8 mouse cellular contexts compared by ENCODE assay signal in the genomic region with DNA sequence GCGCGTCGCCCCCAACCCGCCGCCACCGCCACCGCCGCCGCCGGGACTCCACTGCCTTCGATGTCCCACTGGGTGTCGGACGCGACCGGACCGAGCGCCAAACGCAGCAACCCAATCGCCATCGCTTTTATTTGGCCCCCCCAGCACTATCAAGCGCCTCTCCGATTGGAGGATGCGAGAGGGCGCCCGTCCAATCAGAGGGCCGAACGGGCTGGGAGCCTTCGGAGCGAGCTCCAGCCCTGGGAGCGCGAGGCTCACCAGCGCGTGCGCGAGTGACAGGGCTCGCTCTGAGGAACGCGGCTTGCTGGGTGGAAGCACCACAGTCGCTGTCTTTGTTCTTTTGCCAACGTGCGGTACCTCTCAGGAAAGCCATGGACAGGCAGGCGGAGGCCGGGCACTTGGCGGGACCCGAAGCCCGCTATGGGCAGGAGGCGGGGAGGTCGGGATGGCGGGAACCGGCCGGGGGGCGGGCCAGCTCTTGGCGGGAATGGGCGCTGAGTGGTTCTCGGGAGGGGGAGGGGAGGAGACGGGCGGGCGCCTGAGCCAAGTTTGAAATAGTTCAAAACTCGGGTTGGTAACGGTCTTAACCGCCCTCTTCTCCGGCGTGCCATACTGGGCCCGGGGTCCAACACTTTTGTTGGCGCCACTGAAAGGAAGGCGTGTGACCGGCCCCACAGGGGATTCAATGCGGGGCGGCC. TPM values are rescaled to one million over a fixed set of nuclear protein-coding genes. Genes with fewer than 3 reads are reported as not detected.
DNase-seq lines count a peak whose midpoint lies in the region; ATAC-seq and TF ChIP-seq lines count a peak whose summit lies in the region.

Ezh2 (minus strand) TSS at position 416 of the 698 bp plus-strand sequence.

- TF ChIP-seq CTCF in lung, postnatal 0 days (IDR thresholded peaks at IDR 0.05): 0 out of 2 replicates have a peak, but pooled peaks have one; percentile 15

- H3K36me3 ChIP-seq in hindbrain, embryonic 10.5 days: no peaks in the 10 kb centered on the region
- no peaks in the 10 kb centered on the region for H3K36me3 ChIP-seq in lung, postnatal 0 days (ENCODE audit: insufficient read depth, low read length)

- H3K9ac ChIP-seq in lung, postnatal 0 days (replicated peaks; ENCODE audit: low read depth): peak within 1 kb of the TSS; percentile 90

- TF ChIP-seq EP300 in lung, postnatal 0 days (IDR thresholded peaks at IDR 0.05): no peak

- under 1% methylated on average over 69 of the region's 69 CpGs for WGBS in hindbrain, embryonic 10.5 days
- WGBS in lung, postnatal 0 days: 3% methylated on average over 64 of the region's 69 CpGs

- no peaks in the 10 kb centered on the region for H3K9me3 ChIP-seq in hindbrain, embryonic 10.5 days
- no peaks in the 10 kb centered on the region for H3K9me3 ChIP-seq in lung, postnatal 0 days (ENCODE audit: low read length)

- peak within 1 kb of the TSS; percentile 100 for H3K27ac ChIP-seq in hindbrain, embryonic 10.5 days
- peak within 1 kb of the TSS; percentile 98 for H3K27ac ChIP-seq in lung, postnatal 0 days (ENCODE audit: low read length)

- H3K27me3 ChIP-seq in hindbrain, embryonic 10.5 days (ENCODE audit: insufficient read depth, poor library complexity, severe bottlenecking): no peaks in the 10 kb centered on the region
- no peaks in the 10 kb centered on the region for H3K27me3 ChIP-seq in lung, postnatal 0 days (replicated peaks; ENCODE audit: insufficient read depth, low read length)

- H3K4me1 ChIP-seq in hindbrain, embryonic 10.5 days (replicated peaks): peaks cover 33% of the 10 kb centered on the region
- H3K4me1 ChIP-seq in lung, postnatal 0 days (ENCODE audit: insufficient read depth, low read depth, low read length): no peaks in the 10 kb centered on the region

- H3K4me3 ChIP-seq in hindbrain, embryonic 10.5 days: peak within 1 kb of the TSS; percentile 98
- H3K4me3 ChIP-seq in lung, postnatal 0 days (ENCODE audit: low read depth, low read length): peak within 1 kb of the TSS; percentile 96

- ATAC-seq in lung, postnatal 0 days: peak; percentile 97

- DNase-seq in MEL-GATA-1-ER (ENCODE audit: extremely low read depth, low read depth): peak; percentile 85
- peak; percentile 99 for DNase-seq in cerebellum, adult 8-10 months
- DNase-seq in forelimb bud, embryonic 11.5 days (ENCODE audit: low read depth, low spot score): peak; percentile 97
- DNase-seq in hindbrain, embryonic 10.5 days (ENCODE audit: low spot score): peak; percentile 98
- peak; percentile 96 for DNase-seq in layer of hippocampus, adult 9-11 months
- DNase-seq in lung, postnatal 0 days (ENCODE audit: low spot score): peak; percentile 97
- peak; percentile 96 for DNase-seq in ovary, postnatal 14 days (ENCODE audit: low spot score)
- peak; percentile 96 for DNase-seq in thymus, postnatal 14 days

- H3K4me2 ChIP-seq in lung, postnatal 0 days (replicated peaks; ENCODE audit: low read depth, low read length): peak within 1 kb of the TSS; percentile 83

RNA-seq across cellular contexts. Expression of gene Ezh2, which starts in this region (rescaled TPM):
- 134 and 176 TPM in 2 replicates for polyA plus RNA-seq in hindbrain, embryonic 10.5 days (2016; fragmentation: Nextera tagmentation; extraction: Ambion mirVana)
- 22.5 and 25.3 TPM in 2 replicates for polyA plus RNA-seq in lung, postnatal 0 days (2015; fragmentation: Nextera tagmentation; extraction: Ambion mirVana)

Comparison
In these comparisons a context has a peak if more than half of its experiments do, and no peak if none do; other contexts are left out.
1. Peak in every context shown above with its lines: DNase-seq, ATAC-seq, H3K4me3 ChIP-seq and H3K27ac ChIP-seq.